Mouse (Mus musculus) intestine, embryonic 15.5 days (tissue): ENCODE measurements around the gene March1. TPM values are rescaled to one million over a fixed set of nuclear protein-coding genes. Genes with fewer than 3 reads are reported as not detected.

Experiments used
- ATAC-seq: fragments of 200-750 bp; cut with Nextera tagmentation; 2 replicates; pipeline ENCODE4 v1.8.0; 2017; ENCODE audit warnings: moderate TSS enrichment, moderate library complexity
- H3K27ac ChIP-seq: fragments of 300-500 bp; sonication (generic); 2 replicates; pipeline ENCODE4 v1.5.1; 2015; ENCODE audit warnings: mild to moderate bottlenecking, inconsistent platforms
- H3K27me3 ChIP-seq: fragments of 300-500 bp; sonication (generic); replicated peaks from 2 replicates; pipeline ENCODE4 v1.6.1; 2015; ENCODE audit warnings: inconsistent platforms
- H3K36me3 ChIP-seq: fragments of 300-500 bp; sonication (generic); 2 replicates; pipeline ENCODE4 v1.6.1; 2015; ENCODE audit warnings: inconsistent platforms
- H3K4me1 ChIP-seq: fragments of 300-500 bp; sonication (generic); replicated peaks from 2 replicates; pipeline ENCODE4 v1.6.1; 2015; ENCODE audit warnings: inconsistent platforms
- H3K4me2 ChIP-seq: fragments of 300-500 bp; sonication (generic); replicated peaks from 2 replicates; pipeline ENCODE4 v1.6.1; 2015; ENCODE audit warnings: mild to moderate bottlenecking, inconsistent platforms
- H3K4me3 ChIP-seq: fragments of 300-500 bp; sonication (generic); replicated peaks from 2 replicates; pipeline ENCODE4 v1.5.1; 2015; ENCODE audit warnings: inconsistent platforms
- H3K9ac ChIP-seq: fragments of 300-500 bp; sonication (generic); 2 replicates; pipeline ENCODE4 v1.6.1; 2015; ENCODE audit warnings: inconsistent platforms
- H3K9me3 ChIP-seq: fragments of 300-500 bp; sonication (generic); 2 replicates; pipeline ENCODE4 v1.6.1; 2016; ENCODE audit warnings: inconsistent platforms
- WGBS: fragments of 180-500 bp; shearing (Covaris S2); methylation state at CpG from one replicate; pipeline ENCODE4 v1.1.7; 2015; 5-methylcytosine and 5-hydroxymethylcytosine counted together
- polyA plus RNA-seq: library from polyadenylated mRNA; unstranded; fragments of >200 nt; fragmentation: Nextera tagmentation; extraction: Ambion mirVana; gene quantifications from 2 replicates; pipeline ENCODE4 v1.2.1, GENCODE M21; 2015

March1 gene
- polyA plus RNA-seq, 1 experiment from 2014 or later: 0.84 TPM

DNA sequence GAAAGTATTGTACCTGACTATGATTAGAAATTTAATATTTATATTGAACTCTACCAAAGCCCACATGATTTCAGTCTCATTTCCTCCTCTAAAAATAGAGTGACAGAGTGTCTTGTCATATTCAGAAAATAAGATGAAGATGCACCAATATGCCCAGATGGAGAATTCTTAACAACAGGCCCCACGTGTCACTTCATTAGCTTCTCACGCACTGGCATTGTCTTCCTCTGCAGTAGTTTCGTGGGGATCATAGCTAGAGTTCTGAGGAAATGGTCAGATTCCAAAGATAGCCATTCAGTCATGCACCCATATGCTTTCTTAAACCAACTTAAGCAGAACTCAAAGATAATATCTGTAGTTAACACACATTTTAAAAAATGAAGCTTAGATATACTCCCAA, 582.5 kb downstream of the March1 start:
- no peak overlapping the region for H3K27ac ChIP-seq
- H3K4me2 ChIP-seq: no peak overlapping the region
- WGBS: 86% methylated on average over 3 of the region's 3 CpGs
- no peaks in the 10 kb centered on the region for H3K9me3 ChIP-seq
- H3K27me3 ChIP-seq: no peaks in the 10 kb centered on the region
- H3K36me3 ChIP-seq: no peaks in the 10 kb centered on the region
- no peak for ATAC-seq
- H3K9ac ChIP-seq: no peak overlapping the region
- no peak overlapping the region for H3K4me3 ChIP-seq
- no peaks in the 10 kb centered on the region for H3K4me1 ChIP-seq

DNA sequence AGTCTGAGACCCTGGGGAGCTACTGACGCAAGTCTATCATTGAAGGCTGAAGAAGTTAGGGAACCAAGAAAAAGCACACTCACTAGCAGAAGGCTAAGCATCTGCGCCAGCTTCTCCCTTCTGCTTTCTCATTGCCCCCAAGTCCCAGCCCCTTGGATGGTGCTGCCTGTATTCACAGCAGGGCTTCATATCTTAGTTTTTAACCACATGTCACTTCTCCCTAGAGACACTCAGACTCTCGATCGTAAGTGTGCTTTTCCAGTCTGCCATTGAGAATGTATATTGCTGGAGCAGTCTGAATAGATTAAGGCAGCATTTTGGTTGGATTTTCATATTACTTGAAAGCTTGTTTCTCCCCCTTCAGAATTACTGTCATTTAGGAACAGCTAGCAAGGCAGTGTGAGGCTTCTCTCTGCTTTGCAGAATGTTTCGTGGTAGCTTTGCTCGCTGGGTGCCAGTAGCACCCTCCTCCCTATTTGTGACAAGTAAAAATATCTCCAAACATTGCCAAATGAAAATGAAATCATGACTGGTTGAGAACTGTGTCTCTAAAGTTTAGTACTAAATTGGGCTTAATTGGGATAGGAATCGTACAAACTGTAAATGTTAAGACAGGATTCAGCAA, 586.2 kb downstream of the March1 start:
- Histone ChIP-seq H3K27me3 (no peaks in the 10 kb centered on the region), H3K36me3 (no peaks in the 10 kb centered on the region), H3K9ac (no peak overlapping the region), H3K4me2 (no peak overlapping the region), H3K4me3 (no peak overlapping the region), H3K27ac (no peak overlapping the region), H3K4me1 (no peaks in the 10 kb centered on the region), H3K9me3 (no peaks in the 10 kb centered on the region)
- ATAC-seq: no peak
- WGBS: 90% methylated on average over 7 of the region's 7 CpGs

DNA sequence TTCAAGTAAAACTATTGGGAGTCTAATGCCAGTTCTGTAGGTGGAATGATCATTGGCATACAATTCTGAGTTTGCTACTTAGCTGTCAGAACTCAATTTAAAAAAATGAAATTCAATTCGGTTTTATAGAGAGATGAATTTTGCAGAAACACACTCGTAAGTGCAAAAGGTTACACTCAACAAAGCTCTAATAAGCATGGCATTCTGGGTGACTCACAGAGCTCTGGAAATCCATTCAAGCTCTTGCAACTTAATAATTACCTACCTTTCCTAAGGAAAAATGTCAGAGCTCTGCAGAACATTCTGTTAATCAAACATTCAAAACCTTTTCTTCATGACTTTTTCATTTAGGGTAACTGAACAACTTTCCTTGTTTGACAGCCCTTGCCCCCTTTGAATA, 591.9 kb downstream of the March1 start:
- no peak overlapping the region for H3K9ac ChIP-seq
- H3K4me3 ChIP-seq: no peak overlapping the region
- H3K9me3 ChIP-seq: no peaks in the 10 kb centered on the region
- no peak overlapping the region for H3K4me2 ChIP-seq
- no peak for ATAC-seq
- H3K27ac ChIP-seq: no peak overlapping the region
- no peaks in the 10 kb centered on the region for H3K36me3 ChIP-seq
- H3K4me1 ChIP-seq: no peaks in the 10 kb centered on the region
- H3K27me3 ChIP-seq: no peaks in the 10 kb centered on the region
- 82% methylated on average over 2 of the region's 2 CpGs for WGBS

DNA sequence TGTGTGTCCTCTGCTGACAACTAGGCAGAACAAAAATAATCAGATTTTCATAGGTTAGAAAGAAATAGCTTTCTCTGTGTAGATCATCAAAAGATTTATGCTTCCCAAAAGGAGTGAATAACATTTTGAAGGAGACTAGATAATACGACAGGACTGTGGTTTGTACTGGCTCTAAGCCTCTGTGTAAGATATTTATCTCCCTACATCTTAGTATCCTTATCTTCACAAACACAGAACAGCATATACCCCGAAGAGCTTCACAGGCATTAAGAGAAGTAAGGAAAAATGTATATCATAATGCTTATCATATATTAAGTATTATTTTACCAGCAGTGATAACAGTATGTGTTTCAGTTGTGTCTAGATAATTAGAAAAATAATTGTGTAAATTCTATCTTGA, 592.6 kb downstream of the March1 start:
- Histone ChIP-seq H3K4me3 (no peak overlapping the region), H3K27me3 (no peaks in the 10 kb centered on the region), H3K9ac (no peak overlapping the region), H3K4me2 (no peak overlapping the region), H3K36me3 (no peaks in the 10 kb centered on the region), H3K9me3 (no peaks in the 10 kb centered on the region), H3K4me1 (no peaks in the 10 kb centered on the region), H3K27ac (no peak overlapping the region)
- 71% methylated on average over 2 of the region's 2 CpGs for WGBS
- no peak for ATAC-seq

DNA sequence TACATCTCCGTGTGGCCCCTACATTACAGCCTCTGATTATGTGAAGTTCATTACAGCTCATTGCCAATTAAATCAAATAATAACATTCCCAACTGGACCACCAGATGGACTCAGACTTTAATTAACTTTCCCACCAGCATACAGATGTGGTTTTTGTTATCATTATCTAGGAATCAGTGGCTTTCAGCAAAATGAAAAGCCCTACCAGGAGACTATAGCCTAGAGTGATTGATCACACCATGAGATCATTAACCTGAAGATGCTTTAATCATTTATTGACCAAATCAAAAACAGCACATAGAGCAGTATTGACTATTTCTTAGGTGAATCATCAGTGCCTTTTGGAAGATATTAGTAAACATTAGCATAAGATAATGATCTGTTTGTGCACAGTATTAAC, 602.3 kb downstream of the March1 start:
- no peak for ATAC-seq
- no peak overlapping the region for H3K4me3 ChIP-seq
- H3K27me3 ChIP-seq: no peaks in the 10 kb centered on the region
- no peaks in the 10 kb centered on the region for H3K36me3 ChIP-seq
- H3K4me2 ChIP-seq: no peak overlapping the region
- H3K27ac ChIP-seq: no peak overlapping the region
- no peaks in the 10 kb centered on the region for H3K9me3 ChIP-seq
- H3K9ac ChIP-seq: no peak overlapping the region
- no peaks in the 10 kb centered on the region for H3K4me1 ChIP-seq
- 84% methylated on average over 1 of the region's 1 CpGs for WGBS

DNA sequence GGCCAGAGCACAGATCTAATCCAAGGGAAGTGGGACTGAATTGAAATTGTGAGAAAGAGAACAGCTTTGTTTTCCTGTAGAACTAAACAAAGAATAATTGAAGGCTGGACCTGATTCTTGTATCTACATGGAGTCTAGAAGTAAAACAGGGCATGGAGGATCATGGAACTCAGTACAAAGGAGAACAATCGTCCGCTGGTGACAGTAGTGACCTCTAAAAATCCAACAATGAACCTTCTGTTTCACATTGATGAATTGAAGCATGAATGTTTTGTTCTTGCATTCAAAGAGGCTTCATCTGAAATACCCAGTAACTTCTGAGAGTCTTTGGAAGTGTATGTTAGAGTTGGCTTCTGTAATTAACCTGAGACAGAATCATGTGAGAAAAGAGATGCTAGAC, 612.2 kb downstream of the March1 start:
- H3K4me1 ChIP-seq: no peaks in the 10 kb centered on the region
- no peaks in the 10 kb centered on the region for H3K9me3 ChIP-seq
- no peak overlapping the region for H3K9ac ChIP-seq
- H3K4me3 ChIP-seq: no peak overlapping the region
- H3K27me3 ChIP-seq: no peaks in the 10 kb centered on the region
- H3K36me3 ChIP-seq: no peaks in the 10 kb centered on the region
- WGBS: 85% methylated on average over 2 of the region's 2 CpGs
- H3K27ac ChIP-seq: no peak overlapping the region
- H3K4me2 ChIP-seq: no peak overlapping the region
- ATAC-seq: no peak

DNA sequence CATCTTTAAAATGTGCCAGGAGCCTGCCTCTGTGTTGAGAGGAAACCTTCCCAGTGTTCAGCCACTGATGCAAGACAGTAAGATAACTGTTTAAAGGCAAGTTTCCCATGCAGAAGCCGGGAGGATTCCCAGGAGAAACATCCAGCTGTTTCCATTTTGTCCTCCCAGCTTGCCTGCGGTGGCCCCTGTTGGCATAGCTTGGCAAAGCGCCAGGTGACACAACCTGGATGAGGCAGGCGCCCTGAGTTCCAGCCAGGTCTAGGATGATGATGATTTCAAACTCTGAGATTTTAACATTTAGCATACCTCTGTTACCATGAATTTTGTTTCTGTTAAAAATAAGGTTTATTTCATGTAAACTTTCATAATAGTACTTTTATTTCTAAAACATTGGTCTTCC, 651.8 kb downstream of the March1 start:
- Histone ChIP-seq H3K9me3 (no peaks in the 10 kb centered on the region), H3K4me1 (no peaks in the 10 kb centered on the region), H3K4me2 (no peak overlapping the region), H3K27ac (no peak overlapping the region), H3K9ac (no peak overlapping the region), H3K36me3 (no peaks in the 10 kb centered on the region), H3K27me3 (no peaks in the 10 kb centered on the region), H3K4me3 (no peak overlapping the region)
- ATAC-seq: no peak
- WGBS: 65% methylated on average over 4 of the region's 4 CpGs

DNA sequence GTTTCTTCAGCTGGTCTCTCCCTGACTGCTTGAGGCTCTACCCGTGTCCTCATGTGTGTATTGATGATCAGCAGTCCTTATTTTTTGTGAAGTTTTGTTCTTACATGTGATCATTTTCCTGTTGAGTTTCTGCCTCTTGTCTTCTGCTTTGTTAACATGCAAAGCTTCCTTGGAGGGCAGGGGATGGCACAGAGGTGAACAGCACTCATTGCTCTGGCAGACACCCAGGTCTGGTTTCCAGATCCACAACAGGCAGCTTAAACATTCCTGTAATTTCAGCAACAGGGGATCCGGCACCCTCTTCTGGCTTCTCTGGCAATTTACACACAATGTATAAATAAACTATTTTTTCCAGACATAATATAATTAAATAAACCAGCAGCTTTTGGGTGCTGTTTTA, 652.4 kb downstream of the March1 start:
- ATAC-seq: no peak
- H3K27me3 ChIP-seq: no peaks in the 10 kb centered on the region
- no peak overlapping the region for H3K27ac ChIP-seq
- H3K9ac ChIP-seq: no peak overlapping the region
- H3K4me1 ChIP-seq: no peaks in the 10 kb centered on the region
- WGBS: 61% methylated on average over 2 of the region's 2 CpGs
- no peak overlapping the region for H3K4me2 ChIP-seq
- H3K9me3 ChIP-seq: no peaks in the 10 kb centered on the region
- no peak overlapping the region for H3K4me3 ChIP-seq
- H3K36me3 ChIP-seq: no peaks in the 10 kb centered on the region

DNA sequence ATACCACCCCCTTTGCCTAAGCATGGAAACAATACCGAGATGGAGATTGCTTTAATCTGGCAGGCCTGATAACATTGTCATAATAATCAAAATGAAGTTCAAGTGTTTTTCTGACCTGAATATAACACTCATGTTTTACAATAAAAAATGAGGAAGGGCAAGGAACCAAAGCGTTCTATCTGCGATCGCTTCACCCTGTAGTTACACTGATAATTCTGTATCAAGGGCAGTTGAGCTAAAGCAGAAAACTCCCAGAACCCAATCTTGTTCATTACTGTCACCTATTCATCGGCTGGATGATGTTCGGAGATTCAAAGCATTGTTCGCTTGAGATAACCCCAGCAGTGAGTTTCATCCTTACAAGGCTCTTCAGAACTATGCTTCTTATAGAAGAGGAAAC, 700.1 kb downstream of the March1 start:
- 89% methylated on average over 7 of the region's 7 CpGs for WGBS
- no peaks in the 10 kb centered on the region for H3K27me3 ChIP-seq
- H3K27ac ChIP-seq: no peak overlapping the region
- no peak overlapping the region for H3K4me3 ChIP-seq
- H3K4me2 ChIP-seq: no peak overlapping the region
- no peak overlapping the region for H3K9ac ChIP-seq
- H3K36me3 ChIP-seq: no peaks in the 10 kb centered on the region
- no peaks in the 10 kb centered on the region for H3K4me1 ChIP-seq
- no peaks in the 10 kb centered on the region for H3K9me3 ChIP-seq
- ATAC-seq: no peak

DNA sequence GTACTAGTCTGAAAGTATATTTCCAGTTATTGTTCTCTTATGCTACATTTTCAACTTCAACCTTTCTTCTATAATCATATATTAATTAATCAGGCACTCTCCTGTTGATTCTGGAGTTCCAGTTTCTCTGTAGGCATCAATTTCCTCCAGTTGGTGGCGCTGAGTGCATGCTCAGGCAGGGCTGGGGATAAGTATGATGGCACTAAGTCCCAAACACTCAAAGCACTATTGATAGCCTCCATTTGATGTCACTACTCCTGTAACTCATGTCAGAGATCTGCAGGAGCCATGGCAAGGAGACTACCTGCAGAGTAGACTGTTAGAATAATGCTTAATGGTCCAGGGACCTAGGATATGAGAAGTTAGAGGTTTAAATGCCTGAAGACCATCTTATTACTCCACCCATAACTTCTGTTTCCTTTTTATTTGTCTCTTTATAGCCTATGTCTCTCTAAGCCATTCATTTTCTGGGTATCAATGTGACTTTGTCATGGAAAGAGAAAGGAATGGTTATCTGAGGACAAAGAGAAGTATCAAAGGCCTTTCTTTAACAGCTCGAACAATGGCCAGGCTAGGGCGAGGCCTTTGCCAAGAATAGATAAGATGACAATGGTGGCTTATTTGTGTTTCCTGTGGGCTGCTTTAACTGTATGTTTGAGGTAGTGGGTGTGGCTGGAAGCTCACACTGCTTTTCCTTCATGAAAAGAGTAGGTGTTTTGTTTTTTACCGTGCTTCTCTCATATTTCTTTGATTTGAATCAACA, 705.5 kb downstream of the March1 start:
- no peak for ATAC-seq
- Histone ChIP-seq H3K4me1 (no peaks in the 10 kb centered on the region), H3K9ac (no peak overlapping the region), H3K36me3 (no peaks in the 10 kb centered on the region), H3K9me3 (no peaks in the 10 kb centered on the region), H3K27ac (no peak overlapping the region), H3K27me3 (no peaks in the 10 kb centered on the region), H3K4me2 (no peak overlapping the region), H3K4me3 (no peak overlapping the region)
- WGBS: 45% methylated on average over 4 of the region's 4 CpGs

DNA sequence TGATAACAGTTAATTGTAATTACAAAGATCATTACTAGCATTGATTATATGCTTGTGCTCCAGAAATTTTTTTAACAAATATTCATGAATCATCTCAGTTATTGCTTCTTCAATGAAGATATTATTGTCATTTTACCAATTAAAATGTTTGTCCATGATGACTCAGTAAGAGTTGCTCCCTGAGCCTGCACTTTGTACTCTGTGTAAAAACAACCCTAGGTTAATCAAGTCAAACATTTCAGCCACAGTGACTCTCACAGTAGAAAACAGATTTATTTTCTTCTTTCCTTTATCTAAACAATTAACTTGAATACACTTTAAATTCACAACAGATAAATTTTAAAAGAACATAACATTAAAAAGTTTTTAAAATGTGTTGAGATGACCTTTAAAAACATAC, 708.7 kb downstream of the March1 start:
- ATAC-seq: no peak

DNA sequence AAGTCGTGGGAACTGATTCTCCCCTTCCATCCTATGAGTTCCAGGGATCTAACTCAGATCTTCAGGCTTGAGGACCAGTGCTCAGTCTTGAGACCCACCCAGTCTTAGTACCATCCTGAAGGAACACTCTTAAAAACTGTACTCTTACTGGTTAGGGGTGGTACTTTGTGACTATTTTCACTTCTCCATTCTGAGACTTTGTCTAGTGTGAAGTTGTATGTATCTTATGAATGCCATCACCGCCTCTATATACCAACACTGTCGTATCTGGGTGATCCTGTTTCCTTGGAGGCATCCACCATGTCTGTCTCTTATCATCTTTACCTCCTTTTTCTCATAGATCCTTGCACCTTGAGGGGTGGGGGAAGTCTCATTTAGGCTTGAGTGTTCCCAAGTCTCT, 714.5 kb downstream of the March1 start:
- Histone ChIP-seq H3K27ac (no peak overlapping the region), H3K36me3 (no peaks in the 10 kb centered on the region), H3K4me1 (no peaks in the 10 kb centered on the region), H3K9ac (no peak overlapping the region), H3K4me3 (no peak overlapping the region), H3K4me2 (no peak overlapping the region), H3K27me3 (no peaks in the 10 kb centered on the region), H3K9me3 (no peaks in the 10 kb centered on the region)
- 86% methylated on average over 3 of the region's 3 CpGs for WGBS
- no peak for ATAC-seq

More for the DNA sequence above, 708.7 kb downstream of the March1 start:
- no peaks in the 10 kb centered on the region for H3K4me1 ChIP-seq
- H3K4me2 ChIP-seq: no peak overlapping the region
- H3K9me3 ChIP-seq: no peaks in the 10 kb centered on the region
- no peak overlapping the region for H3K27ac ChIP-seq
- no peaks in the 10 kb centered on the region for H3K36me3 ChIP-seq
- H3K4me3 ChIP-seq: no peak overlapping the region
- no peaks in the 10 kb centered on the region for H3K27me3 ChIP-seq
- H3K9ac ChIP-seq: no peak overlapping the region

DNA sequence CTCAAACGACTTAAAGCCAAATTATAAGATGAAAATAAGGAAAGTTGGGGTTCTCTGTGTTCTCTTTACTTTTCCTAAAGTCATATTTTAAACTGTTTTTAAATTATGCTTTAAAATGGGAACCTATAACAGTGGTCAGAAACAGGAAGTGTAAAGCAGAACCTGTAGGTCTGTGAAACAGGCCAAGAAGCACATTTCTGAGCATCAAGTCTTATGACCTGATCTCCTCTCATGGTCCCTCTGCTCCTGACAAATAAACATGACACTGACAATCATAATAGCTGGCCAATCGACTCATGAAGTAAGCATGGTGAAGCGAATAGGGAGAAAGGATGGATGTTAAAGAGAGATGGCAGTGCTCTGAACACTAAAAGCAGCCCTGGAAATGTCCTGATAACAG, 716.6 kb downstream of the March1 start:
- Histone ChIP-seq H3K36me3 (no peaks in the 10 kb centered on the region), H3K4me3 (no peak overlapping the region), H3K27ac (no peak overlapping the region), H3K4me1 (no peaks in the 10 kb centered on the region), H3K9me3 (no peaks in the 10 kb centered on the region), H3K27me3 (no peaks in the 10 kb centered on the region), H3K9ac (no peak overlapping the region), H3K4me2 (no peak overlapping the region)
- WGBS: 72% methylated on average over 3 of the region's 3 CpGs
- ATAC-seq: no peak
